Mouse (Mus musculus) intestine, embryonic 16.5 days (tissue): ENCODE results near the gene Zbtb37. TPM values are rescaled to one million over a fixed set of nuclear protein-coding genes. Genes with fewer than 3 reads are reported as not detected.

Experiments used
- ATAC-seq: fragments of 200-750 bp; cut with Nextera tagmentation; 2 replicates; pipeline ENCODE4 v1.8.0; 2017; ENCODE audit warnings: moderate TSS enrichment, moderate library complexity
- H3K27ac ChIP-seq: fragments of 300-500 bp; sonication (generic); 2 replicates; pipeline ENCODE4 v1.5.1; 2014; ENCODE audit warnings: mild to moderate bottlenecking, low read length
- H3K27me3 ChIP-seq: fragments of 300-500 bp; sonication (generic); replicated peaks from 2 replicates; pipeline ENCODE4 v1.6.1; 2014; ENCODE audit warnings: low read length, control low read depth, mixed read lengths; ENCODE audit not compliant: control insufficient read depth, insufficient read depth
- H3K36me3 ChIP-seq: fragments of 300-500 bp; sonication (generic); 2 replicates; pipeline ENCODE4 v1.6.1; 2014; ENCODE audit warnings: low read length, control low read depth; ENCODE audit not compliant: control insufficient read depth, insufficient read depth
- H3K4me1 ChIP-seq: fragments of 300-500 bp; sonication (generic); 2 replicates; pipeline ENCODE4 v1.6.1; 2014; ENCODE audit warnings: low read length, control low read depth, mixed read lengths; ENCODE audit not compliant: control insufficient read depth, insufficient read depth
- H3K4me2 ChIP-seq: fragments of 300-500 bp; sonication (generic); 2 replicates; pipeline ENCODE4 v1.6.1; 2014; ENCODE audit warnings: low read depth, low read length, control low read depth
- H3K4me3 ChIP-seq: fragments of 300-500 bp; sonication (generic); 2 replicates; pipeline ENCODE4 v1.5.1; 2014; ENCODE audit warnings: mild to moderate bottlenecking, low read length
- H3K9ac ChIP-seq: fragments of 300-500 bp; sonication (generic); 2 replicates; pipeline ENCODE4 v1.6.1; 2014; ENCODE audit warnings: low read depth, low read length
- H3K9me3 ChIP-seq: fragments of 300-500 bp; sonication (generic); 2 replicates; pipeline ENCODE4 v1.6.1; 2016; ENCODE audit warnings: low read length, control low read depth; ENCODE audit not compliant: control insufficient read depth
- WGBS: fragments of 180-500 bp; shearing (Covaris S2); extraction: QIAGEN DNeasy Blood & Tissue Kit; methylation state at CpG from one replicate; pipeline ENCODE4 v1.1.7; 2014; 5-methylcytosine and 5-hydroxymethylcytosine counted together
- polyA plus RNA-seq: library from polyadenylated mRNA; unstranded; fragments of >200 nt; fragmentation: Nextera tagmentation; extraction: Ambion mirVana; gene quantifications from 2 replicates; pipeline ENCODE4 v1.2.1, GENCODE M21; 2015

Zbtb37 gene
- polyA plus RNA-seq, 1 experiment from 2014 or later, result 3.4 TPM

GRCm38 (mm10) chr1:161025410-161026210, 9.0 kb downstream of the Zbtb37 start:
- Histone ChIP-seq H3K27ac (no peak overlapping the region), H3K4me1 (no peaks in the 10 kb centered on the region), H3K4me2 (no peak overlapping the region), H3K4me3 (no peak overlapping the region), H3K9me3 (no peaks in the 10 kb centered on the region), H3K27me3 (no peaks in the 10 kb centered on the region), H3K36me3 (no peaks in the 10 kb centered on the region), H3K9ac (no peak overlapping the region)
- ATAC-seq, result peak; percentile 53
- 73% methylated on average over 5 of the region's 5 CpGs for WGBS

GRCm38 (mm10) chr1:161020051-161020450, 14.6 kb downstream of the Zbtb37 start:
- no peaks in the 10 kb centered on the region for H3K9me3 ChIP-seq
- H3K4me3 ChIP-seq, result no peak overlapping the region
- H3K36me3 ChIP-seq, result no peaks in the 10 kb centered on the region; the same call in 1 of the 2 replicates
- H3K27me3 ChIP-seq, result no peaks in the 10 kb centered on the region
- H3K4me2 ChIP-seq, result no peak overlapping the region
- no peak overlapping the region for H3K9ac ChIP-seq
- no peak for ATAC-seq
- 95% methylated on average over 14 of the region's 14 CpGs for WGBS
- H3K27ac ChIP-seq, result no peak overlapping the region
- H3K4me1 ChIP-seq, result no peaks in the 10 kb centered on the region

- peak; percentile 87 for ATAC-seq
- peaks cover 4% of the 10 kb centered on the region; the same call in 1 of the 2 replicates for H3K36me3 ChIP-seq
- no peak overlapping the region for H3K9ac ChIP-seq
- H3K27me3 ChIP-seq, result no peaks in the 10 kb centered on the region
- 69% methylated on average over 2 of the region's 2 CpGs for WGBS
- no peaks in the 10 kb centered on the region for H3K9me3 ChIP-seq
- no peak overlapping the region for H3K27ac ChIP-seq
- H3K4me2 ChIP-seq, result no peak overlapping the region
- H3K4me3 ChIP-seq, result no peak overlapping the region
- no peaks in the 10 kb centered on the region for H3K4me1 ChIP-seq
These were observed 18.3 kb downstream of the Zbtb37 start for GRCm38 (mm10) chr1:161016378-161016777.

- no peaks in the 10 kb centered on the region for H3K9me3 ChIP-seq
- no peak for ATAC-seq
- H3K27ac ChIP-seq, result no peak overlapping the region
- peaks cover 4% of the 10 kb centered on the region; the same call in 1 of the 2 replicates for H3K36me3 ChIP-seq
- 86% methylated on average over 4 of the region's 4 CpGs for WGBS
- no peak overlapping the region for H3K4me2 ChIP-seq
- H3K9ac ChIP-seq, result no peak overlapping the region
- H3K27me3 ChIP-seq, result no peaks in the 10 kb centered on the region
- no peak overlapping the region for H3K4me3 ChIP-seq
- H3K4me1 ChIP-seq, result no peaks in the 10 kb centered on the region
These were observed 24.2 kb downstream of the Zbtb37 start for GRCm38 (mm10) chr1:161010436-161010835.

- Histone ChIP-seq H3K4me2 (no peak overlapping the region), H3K4me1 (no peaks in the 10 kb centered on the region), H3K9me3 (no peaks in the 10 kb centered on the region), H3K4me3 (no peak overlapping the region), H3K27ac (no peak overlapping the region), H3K36me3 (peaks cover 4% of the 10 kb centered on the region; the same call in 1 of the 2 replicates), H3K27me3 (no peaks in the 10 kb centered on the region), H3K9ac (no peak overlapping the region)
- WGBS, result 91% methylated on average over 2 of the region's 2 CpGs
- ATAC-seq, result no peak
These were observed 26.6 kb downstream of the Zbtb37 start for GRCm38 (mm10) chr1:161008038-161008437.

- H3K27ac ChIP-seq, result no peak overlapping the region
- no peaks in the 10 kb centered on the region for H3K27me3 ChIP-seq
- H3K4me2 ChIP-seq, result no peak overlapping the region
- no peaks in the 10 kb centered on the region for H3K9me3 ChIP-seq
- no peak overlapping the region for H3K9ac ChIP-seq
- no peaks in the 10 kb centered on the region for H3K36me3 ChIP-seq
- WGBS, result 85% methylated on average over 5 of the region's 5 CpGs
- H3K4me3 ChIP-seq, result no peak overlapping the region
- H3K4me1 ChIP-seq, result no peaks in the 10 kb centered on the region
- no peak for ATAC-seq
These were observed 28.2 kb downstream of the Zbtb37 start for GRCm38 (mm10) chr1:161006471-161006870.

GRCm38 (mm10) chr1:161005526-161005925, 29.1 kb downstream of the Zbtb37 start:
- 74% methylated on average over 3 of the region's 3 CpGs for WGBS
- Histone ChIP-seq H3K27ac (no peak overlapping the region), H3K9ac (no peak overlapping the region), H3K36me3 (no peaks in the 10 kb centered on the region), H3K4me2 (no peak overlapping the region), H3K4me1 (no peaks in the 10 kb centered on the region), H3K4me3 (no peak overlapping the region), H3K27me3 (no peaks in the 10 kb centered on the region), H3K9me3 (no peaks in the 10 kb centered on the region)
- ATAC-seq, result no peak

- 72% methylated on average over 4 of the region's 4 CpGs for WGBS
- no peak overlapping the region for H3K9ac ChIP-seq
- no peak overlapping the region for H3K4me2 ChIP-seq
- H3K36me3 ChIP-seq, result no peaks in the 10 kb centered on the region
- H3K9me3 ChIP-seq, result no peaks in the 10 kb centered on the region
- H3K27me3 ChIP-seq, result no peaks in the 10 kb centered on the region
- ATAC-seq, result no peak
- H3K27ac ChIP-seq, result no peak overlapping the region
- no peaks in the 10 kb centered on the region for H3K4me1 ChIP-seq
- no peak overlapping the region for H3K4me3 ChIP-seq
These were observed 29.7 kb downstream of the Zbtb37 start for GRCm38 (mm10) chr1:161004942-161005341.

GRCm38 (mm10) chr1:160993851-160994250, 40.8 kb downstream of the Zbtb37 start:
- Histone ChIP-seq H3K9me3 (no peaks in the 10 kb centered on the region), H3K4me1 (no peaks in the 10 kb centered on the region), H3K27me3 (no peaks in the 10 kb centered on the region), H3K9ac (no peak overlapping the region), H3K27ac (no peak overlapping the region), H3K36me3 (no peaks in the 10 kb centered on the region), H3K4me2 (no peak overlapping the region), H3K4me3 (no peak overlapping the region)
- WGBS, result 85% methylated on average over 6 of the region's 6 CpGs
- no peak for ATAC-seq

GRCm38 (mm10) chr1:160989395-160989794, 45.3 kb downstream of the Zbtb37 start:
- H3K27me3 ChIP-seq, result no peaks in the 10 kb centered on the region
- H3K9me3 ChIP-seq, result no peaks in the 10 kb centered on the region
- no peaks in the 10 kb centered on the region for H3K4me1 ChIP-seq
- H3K27ac ChIP-seq, result no peak overlapping the region
- H3K4me3 ChIP-seq, result no peak overlapping the region
- H3K36me3 ChIP-seq, result no peaks in the 10 kb centered on the region
- no peak for ATAC-seq
- no peak overlapping the region for H3K4me2 ChIP-seq
- 89% methylated on average over 14 of the region's 15 CpGs for WGBS
- H3K9ac ChIP-seq, result no peak overlapping the region
